Mouse (Mus musculus): ENCODE results near the gene Pafah1b3.

GRCm38 (mm10) chr7:25294495-25294894, 3.3 kb downstream of the Pafah1b3 start:
- no peak for TF ChIP-seq CTCF (IDR thresholded peaks at IDR 0.05; ENCODE audit: borderline replicate concordance, insufficient read depth, low read length)
- no peak for TF ChIP-seq POLR2A (IDR thresholded peaks at IDR 0.05; ENCODE audit: low read depth, low read length)

All from embryonic fibroblast, embryonic 13.5 days (primary cell).